Mouse (Mus musculus): ENCODE results near the gene Rnf166.

- TF ChIP-seq POLR2A (IDR thresholded peaks at IDR 0.05; ENCODE audit: insufficient read length, low read depth) (no peak), USF1 (IDR thresholded peaks at IDR 0.05; ENCODE audit: low read depth) (no peak), TCF12 (IDR thresholded peaks at IDR 0.05; ENCODE audit: insufficient read depth, poor library complexity, severe bottlenecking) (no peak), MYOG (IDR thresholded peaks at IDR 0.05; ENCODE audit: control insufficient read depth in 1 of 3, insufficient read depth in 1 of 3, insufficient read length in 2 of 3, low read depth in 2 of 3) (peak in 2 of 3 experiments; percentile 60 to 76), MAX (IDR thresholded peaks at IDR 0.05; ENCODE audit: low read depth) (no peak), POLR2AphosphoS2 (IDR thresholded peaks at IDR 0.05; ENCODE audit: insufficient read length, low read depth) (no peak), E2F4 (IDR thresholded peaks at IDR 0.05; ENCODE audit: insufficient read depth) (no peak), SRF (IDR thresholded peaks at IDR 0.05; ENCODE audit: control insufficient read depth, insufficient read length, low read depth) (no peak), CEBPB (IDR thresholded peaks at IDR 0.05; ENCODE audit: insufficient read depth, poor library complexity, severe bottlenecking) (no peak)
These were observed 52.6 kb downstream of the Rnf166 start for GRCm38 (mm10) chr8:122423217-122423616.

Data from myocyte (in vitro differentiated cells).